Mouse (Mus musculus) lung, postnatal 0 days (tissue): ENCODE results near the gene Arf3.

Experiments
- CTCF ChIP-seq: IDR thresholded peaks from 2 replicates; pipeline ENCODE4 v1.5.1; 2016; ENCODE audit warnings: antibody characterized with exemption, mild to moderate bottlenecking
- EP300 ChIP-seq: IDR thresholded peaks from 2 replicates; pipeline ENCODE4 v1.6.1; 2016; ENCODE audit warnings: antibody characterized with exemption, mild to moderate bottlenecking, control low read depth

GRCm38 (mm10) chr15:98780573-98780972 is 17.6 kb upstream of the Arf3 start:
- TF ChIP-seq CTCF (peak; percentile 45), EP300 (no peak)
